Mouse (Mus musculus): ENCODE results near the gene Stk38.

Gene Stk38

DNA sequence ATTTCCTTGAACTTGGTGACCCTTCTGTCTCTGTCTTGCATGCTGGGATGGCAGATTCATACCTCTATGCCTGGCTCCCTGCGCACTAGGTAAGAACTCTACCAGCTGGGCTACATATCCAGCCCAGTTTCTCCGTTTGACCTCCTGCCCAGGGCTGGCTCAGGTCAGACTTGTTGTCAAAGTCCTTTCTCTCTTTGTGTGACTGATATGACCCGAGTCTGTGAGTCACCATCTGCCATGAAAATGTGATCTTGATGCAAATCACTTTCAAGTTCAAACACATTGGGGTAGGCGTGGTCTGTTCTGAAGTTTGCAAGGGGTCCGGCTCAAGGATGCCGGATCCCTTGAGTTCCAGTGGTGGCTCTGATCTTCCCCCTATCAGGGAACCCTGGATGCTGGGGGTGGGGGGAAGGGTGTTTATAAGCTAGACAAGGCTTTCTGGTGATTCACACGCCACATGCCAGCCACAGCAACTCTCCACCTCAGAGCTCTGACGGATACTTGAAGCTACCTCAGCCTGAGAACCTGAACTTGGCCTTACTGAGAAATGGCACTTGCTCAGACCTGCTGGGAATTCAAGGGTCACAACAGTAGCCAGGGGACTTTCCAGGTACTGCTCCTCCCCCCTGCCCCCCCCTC is 82.7 kb downstream of the Stk38 start:
- DNase-seq (ENCODE audit: low spot score in 2 of 2): no peak

GRCm38 (mm10) chr17:28922096-28922495 is 85.7 kb downstream of the Stk38 start:
- DNase-seq (ENCODE audit: low spot score in 2 of 2): no peak

DNA sequence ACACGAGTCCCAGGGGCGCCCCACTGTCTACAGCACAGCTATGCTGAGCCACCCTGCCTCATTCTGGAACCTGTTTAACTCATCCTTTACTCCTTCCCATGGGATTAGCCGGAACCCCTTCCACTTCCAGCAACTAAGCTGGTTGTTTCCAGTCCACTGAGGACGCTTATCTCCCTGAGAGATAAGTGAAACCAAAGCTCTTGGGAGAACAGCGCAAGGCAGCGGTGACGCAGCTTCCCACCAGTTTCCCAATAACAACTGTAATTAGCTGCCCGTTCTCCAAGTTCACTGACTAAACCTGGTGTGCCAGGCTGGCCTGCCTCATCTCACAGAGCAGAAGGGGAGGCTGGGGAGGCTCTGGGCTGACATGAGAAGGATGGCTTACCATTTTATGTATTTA is 86.7 kb downstream of the Stk38 start:
- no peak for DNase-seq (ENCODE audit: low spot score in 2 of 2)
